Mouse (Mus musculus) hindbrain, embryonic 16.5 days (tissue): Measurements from ENCODE around the gene Notum. TPM values are rescaled to one million over a fixed set of nuclear protein-coding genes. Genes with fewer than 3 reads are reported as not detected.

Source experiments
- ATAC-seq: fragments of 200-750 bp; cut with Nextera tagmentation; 2 replicates; pipeline ENCODE4 v1.8.0; 2017; ENCODE audit warnings: moderate TSS enrichment, moderate library complexity
- H3K27ac ChIP-seq: fragments of 300-500 bp; sonication (generic); 2 replicates; pipeline ENCODE4 v1.5.1; 2014; ENCODE audit warnings: low read depth, mild to moderate bottlenecking, control low read depth, low read length, moderate library complexity
- H3K27me3 ChIP-seq: fragments of 300-500 bp; sonication (generic); replicated peaks from 2 replicates; pipeline ENCODE4 v1.6.1; 2014; ENCODE audit warnings: low read length; ENCODE audit not compliant: control insufficient read depth, insufficient read depth
- H3K36me3 ChIP-seq: fragments of 300-500 bp; sonication (generic); 2 replicates; pipeline ENCODE4 v1.6.1; 2014; ENCODE audit warnings: mild to moderate bottlenecking, low read length, moderate library complexity, mixed read lengths; ENCODE audit not compliant: control insufficient read depth, insufficient read depth
- H3K4me1 ChIP-seq: fragments of 300-500 bp; sonication (generic); 2 replicates; pipeline ENCODE4 v1.6.1; 2014; ENCODE audit warnings: low read depth, low read length; ENCODE audit not compliant: control insufficient read depth, insufficient read depth
- H3K4me2 ChIP-seq: fragments of 300-500 bp; sonication (generic); 2 replicates; pipeline ENCODE4 v1.6.1; 2014; ENCODE audit warnings: mild to moderate bottlenecking, low read length, control low read depth, moderate library complexity
- H3K4me3 ChIP-seq: fragments of 300-500 bp; sonication (generic); 2 replicates; pipeline ENCODE4 v1.5.1; 2014; ENCODE audit warnings: mild to moderate bottlenecking, low read length, control low read depth, moderate library complexity
- H3K9ac ChIP-seq: fragments of 300-500 bp; sonication (generic); 2 replicates; pipeline ENCODE4 v1.6.1; 2014; ENCODE audit warnings: low read depth, mild to moderate bottlenecking, control low read depth, low read length, moderate library complexity
- H3K9me3 ChIP-seq: fragments of 300-500 bp; sonication (generic); 2 replicates; pipeline ENCODE4 v1.6.1; 2014; ENCODE audit warnings: mild to moderate bottlenecking, low read length, moderate library complexity; ENCODE audit not compliant: control insufficient read depth
- WGBS: fragments of 180-500 bp; shearing (Covaris S2); extraction: QIAGEN DNeasy Blood & Tissue Kit; methylation state at CpG from one replicate; pipeline ENCODE4 v1.1.7; 2014; 5-methylcytosine and 5-hydroxymethylcytosine counted together
- polyA plus RNA-seq: library from polyadenylated mRNA; unstranded; fragments of >200 nt; fragmentation: Nextera tagmentation; extraction: Ambion mirVana; gene quantifications from 2 replicates; pipeline ENCODE4 v1.2.1, GENCODE M21; 2015

Gene Notum
- polyA plus RNA-seq, 1 experiment from 2014 or later = 3.8 TPM

GRCm38 (mm10) chr11:120647047-120647830 is 13.7 kb downstream of the Notum start:
- H3K4me2 ChIP-seq = no peak overlapping the region; the same call in 1 of the 2 replicates
- no peak for ATAC-seq
- no peaks in the 10 kb centered on the region for H3K36me3 ChIP-seq
- H3K9ac ChIP-seq = no peak overlapping the region
- H3K4me1 ChIP-seq = peaks cover 15% of the 10 kb centered on the region
- peaks cover 3% of the 10 kb centered on the region; the same call in 1 of the 2 replicates for H3K27me3 ChIP-seq
- H3K27ac ChIP-seq = no peak overlapping the region
- 80% methylated on average over 35 of the region's 35 CpGs for WGBS
- H3K9me3 ChIP-seq = no peaks in the 10 kb centered on the region
- no peak overlapping the region for H3K4me3 ChIP-seq

GRCm38 (mm10) chr11:120643601-120643987 is 17.4 kb downstream of the Notum start, which contains the start of gene Pycr1:
Gene Pycr1, minus strand, starts transcription at chr11:120643769.
- Histone ChIP-seq H3K36me3 (no peaks in the 10 kb centered on the region), H3K9ac (peak within 1 kb of the TSS; percentile 78), H3K27ac (no peak within 1 kb of the TSS; the same call in 1 of the 2 replicates), H3K27me3 (peaks cover 3% of the 10 kb centered on the region; the same call in 1 of the 2 replicates), H3K4me3 (peak within 1 kb of the TSS; percentile 59), H3K4me1 (peaks cover 15% of the 10 kb centered on the region), H3K9me3 (no peaks in the 10 kb centered on the region), H3K4me2 (peak within 1 kb of the TSS; percentile 94)
- peak; percentile 100 for ATAC-seq
- WGBS = 0% methylated on average over 15 of the region's 15 CpGs

- Histone ChIP-seq H3K4me3 (peak overlapping the region; percentile 59), H3K27ac (no peak overlapping the region; the same call in 1 of the 2 replicates), H3K36me3 (no peaks in the 10 kb centered on the region), H3K9ac (peak overlapping the region; percentile 78), H3K4me2 (peak overlapping the region; percentile 94), H3K9me3 (no peaks in the 10 kb centered on the region), H3K4me1 (peaks cover 12% of the 10 kb centered on the region), H3K27me3 (peaks cover 3% of the 10 kb centered on the region; the same call in 1 of the 2 replicates)
- 1% methylated on average over 18 of the region's 18 CpGs for WGBS
- peak; percentile 69 for ATAC-seq
Observed at GRCm38 (mm10) chr11:120642939-120643600, 17.9 kb downstream of the Notum start.

- no peak overlapping the region; the same call in 1 of the 2 replicates for H3K9ac ChIP-seq
- ATAC-seq = no peak
- no peaks in the 10 kb centered on the region for H3K9me3 ChIP-seq
- H3K4me2 ChIP-seq = no peak overlapping the region
- H3K27me3 ChIP-seq = no peaks in the 10 kb centered on the region
- H3K4me3 ChIP-seq = no peak overlapping the region
- WGBS = 92% methylated on average over 8 of the region's 8 CpGs
- no peaks in the 10 kb centered on the region for H3K36me3 ChIP-seq
- peaks cover 8% of the 10 kb centered on the region for H3K4me1 ChIP-seq
- H3K27ac ChIP-seq = no peak overlapping the region
Observed at GRCm38 (mm10) chr11:120641869-120642268, 19.1 kb downstream of the Notum start.

GRCm38 (mm10) chr11:120641255-120641654 is 19.7 kb downstream of the Notum start:
- peaks cover 8% of the 10 kb centered on the region for H3K4me1 ChIP-seq
- H3K27ac ChIP-seq = no peak overlapping the region
- WGBS = 66% methylated on average over 9 of the region's 9 CpGs
- H3K27me3 ChIP-seq = no peaks in the 10 kb centered on the region
- no peaks in the 10 kb centered on the region for H3K36me3 ChIP-seq
- ATAC-seq = no peak
- no peak overlapping the region for H3K4me2 ChIP-seq
- no peaks in the 10 kb centered on the region for H3K9me3 ChIP-seq
- H3K4me3 ChIP-seq = no peak overlapping the region
- no peak overlapping the region for H3K9ac ChIP-seq

- Histone ChIP-seq H3K4me1 (peaks cover 27% of the 10 kb centered on the region), H3K9ac (no peak overlapping the region), H3K4me2 (no peak overlapping the region), H3K27ac (no peak overlapping the region), H3K27me3 (no peaks in the 10 kb centered on the region), H3K36me3 (no peaks in the 10 kb centered on the region; the same call in 1 of the 2 replicates), H3K9me3 (no peaks in the 10 kb centered on the region), H3K4me3 (no peak overlapping the region)
- WGBS = 80% methylated on average over 5 of the region's 5 CpGs
- ATAC-seq = no peak
Observed at GRCm38 (mm10) chr11:120634810-120635209, 26.2 kb downstream of the Notum start.

- WGBS = 13% methylated on average over 49 of the region's 58 CpGs
- Histone ChIP-seq H3K27me3 (no peaks in the 10 kb centered on the region), H3K4me1 (peaks cover 31% of the 10 kb centered on the region), H3K4me3 (peak within 1 kb of the TSS; percentile 90), H3K27ac (peak within 1 kb of the TSS; percentile 88), H3K4me2 (peak within 1 kb of the TSS; percentile 96), H3K36me3 (peaks cover 7% of the 10 kb centered on the region), H3K9me3 (no peaks in the 10 kb centered on the region), H3K9ac (peak within 1 kb of the TSS; percentile 94)
- ATAC-seq = peak; percentile 92
Observed at GRCm38 (mm10) chr11:120633520-120634343, 27.2 kb downstream of the Notum start, which contains the start of gene Mafg. Gene Mafg, minus strand, starts transcription at chr11:120633600.

- peaks cover 31% of the 10 kb centered on the region for H3K4me1 ChIP-seq
- H3K9me3 ChIP-seq = no peaks in the 10 kb centered on the region
- ATAC-seq = peak; percentile 82
- peak overlapping the region; percentile 96 for H3K4me2 ChIP-seq
- H3K9ac ChIP-seq = peak overlapping the region; percentile 94
- H3K27ac ChIP-seq = peak overlapping the region; percentile 88
- H3K4me3 ChIP-seq = peak overlapping the region; percentile 90
- WGBS = under 1% methylated on average over 60 of the region's 116 CpGs
- H3K36me3 ChIP-seq = peaks cover 8% of the 10 kb centered on the region
- no peaks in the 10 kb centered on the region for H3K27me3 ChIP-seq
Observed at GRCm38 (mm10) chr11:120632559-120633519, 28.1 kb downstream of the Notum start.
